Mouse (Mus musculus) forebrain, embryonic 14.5 days (tissue): ENCODE results near the gene Src. TPM values are rescaled to one million over a fixed set of nuclear protein-coding genes. Genes with fewer than 3 reads are reported as not detected.
"Not testable (repeated sequence)": the region's sequence is repeated elsewhere in the genome, so short reads cannot be mapped to it uniquely, and the experiment has no call there.

Experiments
- ATAC-seq: fragments of 200-750 bp; cut with Nextera tagmentation; 2 replicates; pipeline ENCODE4 v1.8.0; 2017; ENCODE audit warnings: mild to moderate bottlenecking, moderate library complexity
- DNase-seq: peaks from one replicate; pipeline ENCODE4 v3.0.0-alpha.2; 2015; ENCODE audit warnings: low spot score
- H3K27ac ChIP-seq: fragments of 300-500 bp; sonication (generic); 2 replicates; pipeline ENCODE4 v1.5.1; 2014; ENCODE audit warnings: low read depth, mild to moderate bottlenecking, control low read depth, low read length, moderate library complexity
- H3K27me3 ChIP-seq: fragments of 300-500 bp; sonication (generic); replicated peaks from 2 replicates; pipeline ENCODE4 v1.6.1; 2014; ENCODE audit warnings: low read length, control low read depth, mixed read lengths; ENCODE audit not compliant: control insufficient read depth, insufficient read depth
- H3K36me3 ChIP-seq: fragments of 300-500 bp; sonication (generic); 2 replicates; pipeline ENCODE4 v1.6.1; 2014; ENCODE audit warnings: low read length, control low read depth; ENCODE audit not compliant: control insufficient read depth, insufficient read depth
- H3K4me1 ChIP-seq: fragments of 300-500 bp; sonication (generic); 2 replicates; pipeline ENCODE4 v1.6.1; 2014; ENCODE audit warnings: antibody characterized with exemption, low read length, control low read depth; ENCODE audit not compliant: control insufficient read depth, insufficient read depth
- H3K4me2 ChIP-seq: fragments of 300-500 bp; sonication (generic); 2 replicates; pipeline ENCODE4 v1.6.1; 2014; ENCODE audit warnings: mild to moderate bottlenecking, control low read depth, low read length
- H3K4me3 ChIP-seq: fragments of 300-500 bp; sonication (generic); 2 replicates; pipeline ENCODE4 v1.5.1; 2014; ENCODE audit warnings: low read depth, low read length, control low read depth
- H3K9ac ChIP-seq: fragments of 300-500 bp; sonication (generic); 2 replicates; pipeline ENCODE4 v1.6.1; 2014; ENCODE audit warnings: mild to moderate bottlenecking, low read length, control low read depth, moderate library complexity
- H3K9me3 ChIP-seq: fragments of 300-500 bp; sonication (generic); replicated peaks from 2 replicates; pipeline ENCODE4 v1.6.1; 2016; ENCODE audit warnings: low read length, control low read depth, mixed read lengths; ENCODE audit not compliant: control insufficient read depth
- WGBS: fragments of 180-500 bp; shearing (Covaris S2); extraction: QIAGEN DNeasy Blood & Tissue Kit; methylation state at CpG from one replicate; pipeline ENCODE4 v1.1.7; 2014; 5-methylcytosine and 5-hydroxymethylcytosine counted together
- polyA plus RNA-seq: library from polyadenylated mRNA; unstranded; fragments of >200 nt; fragmentation: Nextera tagmentation; extraction: Ambion mirVana; gene quantifications from 2 replicates; pipeline ENCODE4 v1.2.1, GENCODE M21; 2014

The Src gene
- polyA plus RNA-seq, 1 experiment from 2014 or later: 30.1 TPM

DNA sequence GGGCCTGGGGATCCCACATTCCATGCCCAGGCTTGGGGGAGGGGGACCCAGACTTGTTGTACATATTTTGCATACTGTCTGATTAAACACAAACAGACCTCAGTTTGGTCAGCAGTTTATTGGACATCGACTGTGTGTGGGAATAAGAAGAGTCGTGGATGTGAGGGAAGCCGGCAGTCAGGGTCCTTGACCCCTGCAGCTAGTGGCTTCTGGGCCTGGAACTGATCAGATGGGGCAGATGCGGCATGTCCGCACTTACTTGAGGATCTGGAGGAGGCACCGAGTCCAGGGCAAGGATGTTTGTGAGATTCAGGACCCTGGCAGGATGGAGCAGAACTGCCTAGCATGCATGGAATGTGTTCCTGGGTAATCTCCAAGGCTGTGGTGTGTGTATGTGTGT is 53.5 kb downstream of the Src start:
- WGBS: 74% methylated on average over 6 of the region's 6 CpGs
- DNase-seq (no peak), ATAC-seq (no peak)
- peak overlapping the region; percentile 97; the same call in 1 of the 2 replicates for H3K27ac ChIP-seq
- H3K9me3 ChIP-seq: no peaks in the 10 kb centered on the region
- no peaks in the 10 kb centered on the region for H3K27me3 ChIP-seq
- H3K9ac ChIP-seq: no peak overlapping the region
- H3K4me2 ChIP-seq: no peak overlapping the region
- no peak overlapping the region for H3K4me3 ChIP-seq
- peaks cover 51% of the 10 kb centered on the region for H3K36me3 ChIP-seq
- H3K4me1 ChIP-seq: peaks cover 36% of the 10 kb centered on the region

DNA sequence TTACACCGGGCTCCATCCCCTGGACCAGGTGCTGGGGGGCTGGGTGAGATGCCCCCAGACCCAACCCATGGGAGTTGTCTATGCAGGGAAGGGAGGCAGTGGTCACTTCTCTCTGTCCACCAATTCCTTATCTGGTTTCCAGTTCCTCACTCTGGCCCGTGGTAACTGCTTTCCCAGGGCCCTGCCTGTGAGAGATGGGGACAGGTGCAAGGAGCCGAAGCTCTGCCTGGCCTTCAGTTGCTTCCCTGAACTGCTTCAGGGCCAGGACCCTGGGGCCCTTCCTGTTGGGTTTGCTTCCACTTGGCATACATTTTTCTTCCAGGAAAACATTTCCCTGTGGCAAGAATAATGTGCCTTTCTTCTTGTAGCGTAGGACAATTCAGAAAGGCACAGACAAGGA is 54.2 kb downstream of the Src start:
- no peak overlapping the region for H3K4me3 ChIP-seq
- peak overlapping the region; percentile 97; the same call in 1 of the 2 replicates for H3K27ac ChIP-seq
- DNase-seq: no peak
- 70% methylated on average over 4 of the region's 4 CpGs for WGBS
- H3K9ac ChIP-seq: peak overlapping the region; percentile 13; the same call in 1 of the 2 replicates
- H3K9me3 ChIP-seq: no peaks in the 10 kb centered on the region
- no peak overlapping the region for H3K4me2 ChIP-seq
- H3K4me1 ChIP-seq: peaks cover 38% of the 10 kb centered on the region
- H3K27me3 ChIP-seq: no peaks in the 10 kb centered on the region
- peaks cover 44% of the 10 kb centered on the region for H3K36me3 ChIP-seq
- no peak for ATAC-seq

- H3K9ac ChIP-seq: peak overlapping the region; percentile 59
- peaks cover 38% of the 10 kb centered on the region for H3K4me1 ChIP-seq
- H3K36me3 ChIP-seq: peaks cover 26% of the 10 kb centered on the region
- peak overlapping the region; percentile 97 for H3K27ac ChIP-seq
- ATAC-seq (no peak), DNase-seq (no peak)
- H3K9me3 ChIP-seq: no peaks in the 10 kb centered on the region
- H3K27me3 ChIP-seq: no peaks in the 10 kb centered on the region
- 34% methylated on average over 6 of the region's 6 CpGs for WGBS
- H3K4me3 ChIP-seq: no peak overlapping the region
- H3K4me2 ChIP-seq: no peak overlapping the region
These were observed 56.1 kb downstream of the Src start for GRCm38 (mm10) chr2:157474269-157474729.

GRCm38 (mm10) chr2:157475437-157476379 is 57.5 kb downstream of the Src start:
- Histone ChIP-seq H3K9ac (peak overlapping the region; percentile 59), H3K4me2 (peak overlapping the region; percentile 4; the same call in 1 of the 2 replicates), H3K27ac (peak overlapping the region; percentile 97), H3K27me3 (no peaks in the 10 kb centered on the region), H3K36me3 (peaks cover 12% of the 10 kb centered on the region), H3K4me1 (peaks cover 38% of the 10 kb centered on the region), H3K9me3 (no peaks in the 10 kb centered on the region), H3K4me3 (no peak overlapping the region)
- peak; percentile 83 for DNase-seq
- WGBS: 13% methylated on average over 13 of the region's 13 CpGs
- ATAC-seq: peak; percentile 76

- ATAC-seq: no peak
- H3K4me1 ChIP-seq: peaks cover 42% of the 10 kb centered on the region
- H3K27ac ChIP-seq: peak overlapping the region; percentile 9; the same call in 1 of the 2 replicates
- H3K27me3 ChIP-seq: no peaks in the 10 kb centered on the region
- H3K9ac ChIP-seq: no peak overlapping the region
- 70% methylated on average over 8 of the region's 8 CpGs for WGBS
- no peak overlapping the region for H3K4me3 ChIP-seq
- no peaks in the 10 kb centered on the region for H3K36me3 ChIP-seq
- no peaks in the 10 kb centered on the region for H3K9me3 ChIP-seq
- H3K4me2 ChIP-seq: no peak overlapping the region
- no peak for DNase-seq
These were observed 60.4 kb downstream of the Src start for GRCm38 (mm10) chr2:157478651-157479050.

DNA sequence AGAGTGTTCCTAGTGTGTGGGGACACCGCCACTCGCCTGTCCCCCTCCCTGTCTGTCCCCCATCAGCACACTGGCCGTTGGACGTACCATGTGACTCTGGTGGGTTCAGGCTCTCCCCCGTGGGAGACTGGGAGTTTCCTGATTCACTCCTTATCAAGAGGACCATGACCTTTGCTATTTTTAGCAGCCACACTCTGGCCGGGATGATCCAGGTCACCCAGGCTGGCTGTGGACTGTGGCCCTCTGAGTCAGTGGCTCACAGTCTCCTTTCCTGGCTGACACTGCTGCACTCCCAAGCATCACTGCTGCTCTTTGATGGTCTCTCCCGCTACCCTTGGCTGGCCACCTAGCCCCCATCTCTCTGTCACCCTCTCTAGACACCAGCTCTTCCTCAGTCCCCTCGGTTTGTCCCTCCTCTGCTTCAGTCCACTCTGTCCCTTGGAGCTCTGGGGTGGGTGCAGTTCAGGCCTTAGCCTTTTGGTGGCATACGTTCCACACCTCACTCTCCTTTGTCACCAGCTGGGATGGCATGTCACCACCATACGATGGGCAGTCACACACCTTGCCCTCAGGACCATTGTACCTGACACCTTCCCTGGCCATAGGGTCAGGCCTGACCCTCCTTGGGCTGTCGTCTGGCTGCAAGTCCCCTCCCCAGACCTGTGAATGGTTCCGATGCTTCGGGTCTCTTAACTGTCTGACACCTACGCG is 61.8 kb downstream of the Src start:
- H3K27me3 ChIP-seq: no peaks in the 10 kb centered on the region
- ATAC-seq (peak; percentile 16; the same call in 1 of the 2 replicates), DNase-seq (peak; percentile 56)
- WGBS: 60% methylated on average over 15 of the region's 15 CpGs
- H3K4me1 ChIP-seq: peaks cover 30% of the 10 kb centered on the region
- no peak overlapping the region for H3K4me2 ChIP-seq
- no peaks in the 10 kb centered on the region for H3K36me3 ChIP-seq
- H3K9me3 ChIP-seq: no peaks in the 10 kb centered on the region
- H3K9ac ChIP-seq: peak overlapping the region; percentile 6; the same call in 1 of the 2 replicates
- no peak overlapping the region for H3K27ac ChIP-seq
- no peak overlapping the region for H3K4me3 ChIP-seq

GRCm38 (mm10) chr2:157482729-157483128 is 64.5 kb downstream of the Src start:
- H3K27me3 ChIP-seq: no peaks in the 10 kb centered on the region
- DNase-seq (no peak), ATAC-seq (no peak)
- H3K36me3 ChIP-seq: no peaks in the 10 kb centered on the region
- peak overlapping the region; percentile 51 for H3K9ac ChIP-seq
- WGBS: 11% methylated on average over 12 of the region's 12 CpGs
- peak overlapping the region; percentile 79 for H3K27ac ChIP-seq
- H3K4me3 ChIP-seq: no peak overlapping the region
- peaks cover 25% of the 10 kb centered on the region for H3K4me1 ChIP-seq
- no peak overlapping the region for H3K4me2 ChIP-seq
- H3K9me3 ChIP-seq: no peaks in the 10 kb centered on the region

- H3K36me3 ChIP-seq, ATAC-seq, H3K4me2 ChIP-seq, H3K4me3 ChIP-seq, DNase-seq, H3K9me3 ChIP-seq, H3K27me3 ChIP-seq: not testable (repeated sequence)
- 73% methylated on average over 5 of the region's 5 CpGs for WGBS
- peaks cover 27% of the 10 kb centered on the region for H3K4me1 ChIP-seq
- H3K9ac ChIP-seq: peak overlapping the region; percentile 49; the same call in 1 of the 2 replicates
- peak overlapping the region; percentile 91; the same call in 1 of the 2 replicates for H3K27ac ChIP-seq
These were observed 68.3 kb downstream of the Src start for GRCm38 (mm10) chr2:157486559-157486958.
